Mouse (Mus musculus) lung, adult 2 months (tissue): Measurements from ENCODE around the gene Gm17535.
"Not testable (repeated sequence)": the region's sequence is repeated elsewhere in the genome, so short reads cannot be mapped to it uniquely, and the experiment has no call there.

Experiments used
- CTCF ChIP-seq: fragments of 200-500 bp; IDR thresholded peaks from 2 replicates; pipeline ENCODE4 v1.5.1; 2011; ENCODE audit warnings: mild to moderate bottlenecking, low read length, control low read depth; ENCODE audit not compliant: insufficient read depth
- POLR2A ChIP-seq: fragments of 200-500 bp; IDR thresholded peaks from 2 replicates; pipeline ENCODE4 v1.6.1; 2011; ENCODE audit warnings: low read depth, mild to moderate bottlenecking, control low read depth, low read length, borderline replicate concordance; ENCODE audit errors: extremely low read depth

DNA sequence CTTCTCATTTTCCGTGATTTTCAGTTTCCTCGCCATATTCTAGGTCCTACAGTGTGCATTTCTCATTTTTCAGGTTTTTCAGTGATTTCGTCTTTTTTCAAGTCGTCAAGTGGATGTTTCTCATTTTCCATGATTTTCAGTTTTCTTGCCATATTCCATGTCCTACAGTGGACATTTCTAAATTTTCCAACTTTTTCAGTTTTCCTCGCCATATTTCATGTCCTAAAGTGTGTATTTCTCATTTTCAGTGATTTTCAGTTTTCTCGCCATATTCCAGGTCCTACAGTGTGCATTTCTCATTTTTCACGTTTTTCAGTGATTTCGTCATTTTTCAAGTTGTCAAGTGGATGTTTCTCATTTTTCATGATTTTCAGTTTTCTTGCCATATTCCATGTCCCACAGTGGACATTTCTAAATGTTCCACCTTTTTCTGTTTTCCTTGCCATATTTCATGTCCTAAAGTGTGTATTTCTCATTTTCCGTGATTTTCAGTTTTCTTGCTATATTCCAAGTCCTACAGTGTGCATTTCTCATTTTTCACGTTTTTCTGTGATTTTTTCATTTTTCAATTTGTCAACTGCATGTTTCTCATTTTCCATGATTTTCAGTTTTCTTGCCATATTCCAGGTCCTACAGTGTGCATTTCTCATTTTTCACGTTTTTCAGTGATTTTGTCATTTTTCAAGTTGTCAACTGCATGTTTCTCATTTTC, 32.3 kb upstream of the Gm17535 start:
- not testable (repeated sequence) for TF ChIP-seq POLR2A, CTCF
